Mouse (Mus musculus) myocyte (in vitro differentiated cells): Measurements from ENCODE around the gene Spc24.

Experiments used
- CEBPB ChIP-seq: IDR thresholded peaks from 2 replicates; pipeline ENCODE4 v1.6.1; 2011; ENCODE audit warnings: mild to moderate bottlenecking, moderate library complexity; ENCODE audit not compliant: poor library complexity, insufficient read depth, severe bottlenecking
- E2F4 ChIP-seq: IDR thresholded peaks from one replicate; pipeline ENCODE4 v1.6.1; 2011; ENCODE audit warnings: mild to moderate bottlenecking, control low read depth, moderate library complexity; ENCODE audit not compliant: insufficient read depth
- MAX ChIP-seq: IDR thresholded peaks from one replicate; pipeline ENCODE4 v1.6.1; 2011; ENCODE audit warnings: low read depth, mild to moderate bottlenecking, control low read depth
- MYOD1 ChIP-seq, 3 experiments: IDR thresholded peaks; one replicate each; pipeline ENCODE4 v1.6.1; 2011; ENCODE audit warnings: control low read depth in 2 of 3, low read depth in 2 of 3, mild to moderate bottlenecking in 2 of 3, moderate library complexity in 1 of 3; ENCODE audit not compliant: insufficient read length in 2 of 3, control insufficient read depth in 1 of 3
- POLR2A ChIP-seq: IDR thresholded peaks from one replicate; pipeline ENCODE4 v1.6.1; 2011; ENCODE audit warnings: low read depth, mild to moderate bottlenecking, control low read depth, moderate library complexity; ENCODE audit not compliant: insufficient read length
- POLR2AphosphoS2 ChIP-seq: IDR thresholded peaks from one replicate; pipeline ENCODE4 v1.6.1; 2011; ENCODE audit warnings: low read depth, control low read depth; ENCODE audit not compliant: insufficient read length
- SRF ChIP-seq: IDR thresholded peaks from one replicate; pipeline ENCODE4 v1.6.1; 2011; ENCODE audit warnings: low read depth; ENCODE audit not compliant: control insufficient read depth, insufficient read length
- TCF12 ChIP-seq: IDR thresholded peaks from one replicate; pipeline ENCODE4 v1.6.1; 2011; ENCODE audit warnings: mild to moderate bottlenecking, control low read depth; ENCODE audit not compliant: poor library complexity, insufficient read depth, severe bottlenecking
- USF1 ChIP-seq: IDR thresholded peaks from one replicate; pipeline ENCODE4 v1.6.1; 2011; ENCODE audit warnings: low read depth, mild to moderate bottlenecking, control low read depth, moderate library complexity

DNA sequence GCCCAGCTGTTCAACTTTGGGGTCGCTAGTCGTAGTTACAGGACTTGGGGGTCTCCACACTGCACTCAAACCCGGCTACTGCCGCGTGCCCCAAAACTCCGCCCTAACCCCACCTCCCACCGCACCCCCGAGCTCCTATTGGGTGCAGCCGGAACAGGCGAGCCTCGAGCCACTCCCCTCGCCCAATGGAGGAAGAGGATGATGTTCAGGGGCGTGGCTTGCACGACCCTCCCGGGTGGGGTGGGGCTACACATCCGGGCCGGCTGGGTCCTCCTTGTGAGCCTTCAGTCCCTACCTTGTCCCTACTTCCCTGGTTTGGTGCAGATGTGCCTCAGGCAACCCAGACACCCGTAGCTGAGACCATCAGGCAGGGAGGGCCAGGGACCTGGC, 36.0 kb downstream of the Spc24 start:
- TF ChIP-seq CEBPB (no peak), POLR2A (peak; percentile 83), POLR2AphosphoS2 (peak; percentile 79), SRF (peak; percentile 59), MYOD1 (IDR thresholded peaks at IDR 0.05; ENCODE audit: control insufficient read depth in 1 of 3, insufficient read length in 2 of 3, low read depth in 2 of 3) (no peak), E2F4 (no peak), USF1 (no peak), MAX (no peak), TCF12 (no peak)
